Mouse (Mus musculus) kidney, adult 2 months (tissue): Measurements from ENCODE around the gene Optc. TPM values are rescaled to one million over a fixed set of nuclear protein-coding genes. Genes with fewer than 3 reads are reported as not detected.
A peak's percentile ranks its signal among the peaks of the same experiment; 100 is the strongest.

ENCODE experiments used
- DNase-seq: peaks from one replicate; pipeline ENCODE4 v3.0.0; 2021
- H3K27ac ChIP-seq: fragments of 200-500 bp; 2 replicates; pipeline ENCODE4 v1.5.1; 2012; ENCODE audit warnings: low read depth, low read length, control low read depth, inconsistent platforms; ENCODE audit not compliant: insufficient read depth
- H3K27me3 ChIP-seq: fragments of 200-500 bp; replicated peaks from 2 replicates; pipeline ENCODE4 v1.6.1; 2012; ENCODE audit warnings: mild to moderate bottlenecking, moderate library complexity, low read length, inconsistent platforms; ENCODE audit not compliant: control insufficient read depth, insufficient read depth
- H3K36me3 ChIP-seq: fragments of 200-500 bp; 2 replicates; pipeline ENCODE4 v1.6.1; 2012; ENCODE audit warnings: mild to moderate bottlenecking, moderate library complexity, low read length, inconsistent platforms; ENCODE audit not compliant: control insufficient read depth, insufficient read depth
- H3K4me1 ChIP-seq: fragments of 200-500 bp; 2 replicates; pipeline ENCODE4 v1.6.1; 2011; ENCODE audit warnings: low read length; ENCODE audit not compliant: control insufficient read depth, insufficient read depth
- H3K4me3 ChIP-seq: fragments of 200-500 bp; 2 replicates; pipeline ENCODE4 v1.5.1; 2011; ENCODE audit warnings: mild to moderate bottlenecking, low read depth, low read length, control low read depth; ENCODE audit not compliant: insufficient read depth
- CTCF ChIP-seq: fragments of 200-500 bp; conservative IDR thresholded peaks from 2 replicates; pipeline ENCODE4 v1.5.1; 2011; ENCODE audit warnings: low read depth, mild to moderate bottlenecking, control low read depth, low read length, moderate library complexity, mixed read lengths; ENCODE audit not compliant: insufficient read depth, insufficient read length
- POLR2A ChIP-seq: fragments of 200-500 bp; IDR thresholded peaks from one replicate; pipeline ENCODE4 v1.6.1; 2011; ENCODE audit warnings: low read depth, low read length, control low read depth
- WGBS: fragments of 180-500 bp; shearing (Covaris S2); methylation state at CpG from one replicate; pipeline ENCODE4 v1.1.7; 2018; 5-methylcytosine and 5-hydroxymethylcytosine counted together
- polyA plus RNA-seq: library from polyadenylated mRNA; depleted of rRNA; stranded (reverse); fragments of >200 nt; gene quantifications from 2 replicates; pipeline ENCODE4 v1.2.3, GENCODE M21; 2012; rRNA removed

Optc gene
- polyA plus RNA-seq = 0.48 and 1.5 TPM in 2 replicates

- no peak within 1 kb of the TSS for H3K27ac ChIP-seq
- H3K4me1 ChIP-seq = no peaks in the 10 kb centered on the region
- peak within 1 kb of the TSS; percentile 28 for H3K4me3 ChIP-seq
- H3K36me3 ChIP-seq = no peaks in the 10 kb centered on the region
- DNase-seq = no peak
- H3K27me3 ChIP-seq = no peaks in the 10 kb centered on the region
- TF ChIP-seq POLR2A (no peak), CTCF (no peak)
- WGBS = 16% methylated on average over 28 of the region's 30 CpGs
Observed at GRCm38 (mm10) chr1:133907949-133908658, at the start of gene Optc. TSS of gene Optc (minus strand) at chr1:133907999.

- TF ChIP-seq CTCF = no peak
- TF ChIP-seq POLR2A = no peak
- no peaks in the 10 kb centered on the region for H3K27me3 ChIP-seq
- no peak overlapping the region for H3K4me3 ChIP-seq
- no peaks in the 10 kb centered on the region for H3K36me3 ChIP-seq
- WGBS = 59% methylated on average over 2 of the region's 2 CpGs
- H3K27ac ChIP-seq = no peak overlapping the region
- H3K4me1 ChIP-seq = no peaks in the 10 kb centered on the region
- no peak for DNase-seq
Observed at GRCm38 (mm10) chr1:133954009-133954408, 46.2 kb upstream of the Optc start.

- 51% methylated on average over 9 of the region's 9 CpGs for WGBS
- TF ChIP-seq POLR2A = no peak
- TF ChIP-seq CTCF = no peak
- H3K36me3 ChIP-seq = no peaks in the 10 kb centered on the region
Observed at GRCm38 (mm10) chr1:133953261-133953742, 45.5 kb upstream of the Optc start.

GRCm38 (mm10) chr1:133951598-133951997 is 43.8 kb upstream of the Optc start:
- Histone ChIP-seq H3K27ac (no peak overlapping the region), H3K36me3 (no peaks in the 10 kb centered on the region), H3K27me3 (no peaks in the 10 kb centered on the region), H3K4me1 (no peaks in the 10 kb centered on the region), H3K4me3 (no peak overlapping the region)
- WGBS = 68% methylated on average over 6 of the region's 6 CpGs
- no peak for TF ChIP-seq CTCF
- no peak for TF ChIP-seq POLR2A
- no peak for DNase-seq

More at GRCm38 (mm10) chr1:133953261-133953742, 45.5 kb upstream of the Optc start:
- no peak overlapping the region for H3K27ac ChIP-seq
- no peaks in the 10 kb centered on the region for H3K27me3 ChIP-seq
- no peaks in the 10 kb centered on the region for H3K4me1 ChIP-seq
- H3K4me3 ChIP-seq = no peak overlapping the region
- no peak for DNase-seq

- no peak for TF ChIP-seq POLR2A
- no peak for TF ChIP-seq CTCF
- no peaks in the 10 kb centered on the region for H3K27me3 ChIP-seq
- no peak overlapping the region for H3K4me3 ChIP-seq
- H3K36me3 ChIP-seq = no peaks in the 10 kb centered on the region
- WGBS = 61% methylated on average over 7 of the region's 7 CpGs
- no peak overlapping the region for H3K27ac ChIP-seq
- no peak for DNase-seq
- H3K4me1 ChIP-seq = no peaks in the 10 kb centered on the region
Observed at GRCm38 (mm10) chr1:133950061-133950782, 42.4 kb upstream of the Optc start.

- Histone ChIP-seq H3K27ac (no peak overlapping the region), H3K36me3 (no peaks in the 10 kb centered on the region), H3K4me1 (no peaks in the 10 kb centered on the region), H3K4me3 (no peak overlapping the region), H3K27me3 (no peaks in the 10 kb centered on the region)
- 95% methylated on average over 3 of the region's 3 CpGs for WGBS
- no peak for DNase-seq
- TF ChIP-seq POLR2A (no peak), CTCF (no peak)
Observed at GRCm38 (mm10) chr1:133945106-133945505, 37.3 kb upstream of the Optc start.

- no peaks in the 10 kb centered on the region for H3K4me1 ChIP-seq
- 86% methylated on average over 3 of the region's 3 CpGs for WGBS
- no peak overlapping the region for H3K4me3 ChIP-seq
- no peaks in the 10 kb centered on the region for H3K27me3 ChIP-seq
- DNase-seq = no peak
- no peaks in the 10 kb centered on the region for H3K36me3 ChIP-seq
- TF ChIP-seq POLR2A (no peak), CTCF (no peak)
- H3K27ac ChIP-seq = no peak overlapping the region
Observed at GRCm38 (mm10) chr1:133941904-133942303, 34.1 kb upstream of the Optc start.
